Mouse (Mus musculus) G1E (cell line): Measurements from ENCODE around the gene Rsrc1. TPM values are rescaled to one million over a fixed set of nuclear protein-coding genes. Genes with fewer than 3 reads are reported as not detected.
A peak's percentile ranks its signal among the peaks of the same experiment; 100 is the strongest.

Experiments used
- ATAC-seq: 2 replicates; pipeline ENCODE4 v1.8.0; 2016; ENCODE audit warnings: mild to moderate bottlenecking; ENCODE audit not compliant: insufficient number of reproducible peaks, poor library complexity, low FRiP score, severe bottlenecking; ENCODE audit errors: extremely low read depth
- DNase-seq: peaks from one replicate; pipeline ENCODE4 v3.0.0; 2012; ENCODE audit warnings: low spot score
- H3K27me3 ChIP-seq: 2 replicates; pipeline ENCODE4 v1.6.1; 2012; ENCODE audit warnings: mild to moderate bottlenecking, low read length, inconsistent platforms; ENCODE audit not compliant: insufficient read depth
- H3K36me3 ChIP-seq: replicated peaks from 2 replicates; pipeline ENCODE3; 2012; ENCODE audit warnings: mild to moderate bottlenecking, inconsistent platforms
- H3K4me1 ChIP-seq: 2 replicates; pipeline ENCODE4 v1.6.1; 2012; ENCODE audit warnings: low read depth, low read length, inconsistent platforms, mixed read lengths; ENCODE audit not compliant: insufficient read depth
- H3K4me3 ChIP-seq: 2 replicates; pipeline ENCODE4 v1.5.1; 2012; ENCODE audit warnings: low read depth, mild to moderate bottlenecking, inconsistent platforms, low read length, moderate library complexity, mixed read lengths
- H3K9me3 ChIP-seq: replicated peaks from 2 replicates; pipeline ENCODE4 v1.6.1; 2012; ENCODE audit warnings: inconsistent platforms
- CTCF ChIP-seq: IDR thresholded peaks from 2 replicates; pipeline ENCODE4 v1.5.1; 2012; ENCODE audit warnings: low read depth, low read length, inconsistent platforms, mixed read lengths
- GATA1 ChIP-seq: IDR thresholded peaks from 2 replicates; pipeline ENCODE4 v1.6.1; 2012; ENCODE audit warnings: borderline replicate concordance, low read length, inconsistent platforms, mixed read lengths
- GATA2 ChIP-seq: IDR thresholded peaks from 2 replicates; pipeline ENCODE4 v1.6.1; 2012; ENCODE audit warnings: low read depth, low read length, inconsistent platforms, borderline replicate concordance
- POLR2AphosphoS5 ChIP-seq: IDR thresholded peaks from 2 replicates; pipeline ENCODE4 v1.6.1; 2012; ENCODE audit warnings: low read depth, low read length, inconsistent platforms; ENCODE audit not compliant: insufficient replicate concordance
- TAL1 ChIP-seq: conservative IDR thresholded peaks from 2 replicates; pipeline ENCODE4 v1.6.1; 2012; ENCODE audit warnings: low read depth, low read length, inconsistent platforms, mixed read lengths
- polyA plus RNA-seq: library from polyadenylated mRNA; stranded (reverse); fragments of >175 nt; gene quantifications from 2 replicates; pipeline ENCODE4 v1.2.3, GENCODE M21; 2012
- total RNA-seq, 2 experiments: library from RNA; stranded (forward) in 1 of 2; stranded (reverse) in 1 of 2; fragments of 200-1000 nt in 1 of 2; fragments of >200 nt in 1 of 2; fragmentation: Nextera tagmentation in 1 of 2; gene quantifications; 2 replicates each; pipeline ENCODE4 v1.2.3; 2014 to 2017

Rsrc1 gene
- total and polyA plus RNA-seq, 3 experiments, result 21.9 to 63.7 (median 43.0) TPM

GRCm38 (mm10) chr3:66982181-66982911, 1.2 kb downstream of the Rsrc1 start:
- H3K27me3 ChIP-seq, result peaks cover 41% of the 10 kb centered on the region
- no peak for TF ChIP-seq TAL1
- no peak for TF ChIP-seq GATA2
- no peak for TF ChIP-seq GATA1
- TF ChIP-seq CTCF, result no peak
- TF ChIP-seq POLR2AphosphoS5, result no peak
- peaks cover under 1% of the 10 kb centered on the region for H3K36me3 ChIP-seq
- H3K4me3 ChIP-seq, result peak overlapping the region; percentile 75
- ATAC-seq, result peak; percentile 19; the same call in 1 of the 2 replicates
- H3K4me1 ChIP-seq, result peaks cover 24% of the 10 kb centered on the region
- DNase-seq, result peak; percentile 11
- H3K9me3 ChIP-seq, result peaks cover 6% of the 10 kb centered on the region

GRCm38 (mm10) chr3:66983481-66983880, 2.3 kb downstream of the Rsrc1 start:
- Histone ChIP-seq H3K36me3 (peaks cover 3% of the 10 kb centered on the region), H3K27me3 (peaks cover 30% of the 10 kb centered on the region), H3K9me3 (peaks cover 6% of the 10 kb centered on the region), H3K4me1 (peaks cover 24% of the 10 kb centered on the region), H3K4me3 (no peak overlapping the region)
- DNase-seq (no peak), ATAC-seq (no peak)
- TF ChIP-seq GATA1 (no peak), POLR2AphosphoS5 (no peak), GATA2 (no peak), TAL1 (no peak), CTCF (no peak)

DNA sequence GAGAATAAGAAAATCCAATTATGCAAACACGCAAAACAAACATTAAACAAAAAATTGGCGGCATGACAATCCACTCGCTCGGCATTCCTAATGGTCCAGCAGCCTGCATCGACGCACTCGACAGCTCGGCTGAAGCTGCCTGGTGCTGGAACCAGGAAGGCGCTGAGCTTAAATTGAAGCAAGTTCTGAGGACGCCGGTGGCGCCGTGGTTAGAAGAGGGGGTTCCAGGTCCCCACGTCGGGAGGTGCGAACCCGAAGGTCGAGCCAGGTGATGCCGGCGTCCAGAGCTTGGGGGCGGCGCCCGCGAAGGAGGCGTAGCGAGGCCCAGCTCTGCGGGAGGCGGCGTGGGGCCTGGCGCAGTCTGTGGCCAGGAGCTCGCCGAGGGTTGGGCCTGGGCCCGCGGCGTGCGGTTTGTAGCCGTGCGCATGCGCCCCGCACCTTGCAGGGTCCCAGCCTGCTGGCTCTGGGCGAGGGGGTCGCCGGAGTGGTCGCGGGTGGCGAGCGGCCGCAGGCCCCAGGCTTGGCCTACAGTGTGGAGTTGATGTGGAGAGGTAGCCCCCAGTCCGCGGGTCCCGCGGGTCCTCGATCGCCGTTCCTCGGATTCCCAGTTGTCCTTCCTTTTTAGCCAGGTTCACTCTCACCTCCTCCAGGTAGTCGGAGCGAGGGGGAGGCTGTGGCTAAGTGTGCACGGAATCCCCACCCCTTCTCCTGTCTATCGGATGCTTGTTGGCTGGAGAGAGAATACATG, 4.5 kb downstream of the Rsrc1 start:
- peak; percentile 57 for DNase-seq
- Histone ChIP-seq H3K27me3 (peaks cover 11% of the 10 kb centered on the region), H3K4me3 (peak overlapping the region; percentile 94), H3K36me3 (peaks cover 6% of the 10 kb centered on the region), H3K4me1 (peaks cover 20% of the 10 kb centered on the region), H3K9me3 (no peaks in the 10 kb centered on the region)
- ATAC-seq, result peak; percentile 63
- no peak for TF ChIP-seq TAL1
- TF ChIP-seq CTCF, result no peak
- TF ChIP-seq POLR2AphosphoS5, result no peak
- no peak for TF ChIP-seq GATA2
- TF ChIP-seq GATA1, result no peak

DNA sequence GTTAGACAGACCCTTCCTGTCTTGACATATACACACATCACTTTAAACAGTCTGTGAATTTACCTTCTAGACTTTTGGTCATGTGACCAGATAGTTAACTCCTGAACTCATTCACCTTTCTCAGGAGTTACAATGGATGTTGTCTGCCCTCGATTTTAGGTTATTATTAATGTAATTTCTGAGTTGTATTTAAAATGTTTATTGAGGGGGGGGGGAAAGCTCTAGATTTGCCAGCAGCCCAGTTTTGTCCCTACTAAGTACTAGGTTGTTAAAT, 5.0 kb downstream of the Rsrc1 start:
- no peaks in the 10 kb centered on the region for H3K9me3 ChIP-seq
- peaks cover 15% of the 10 kb centered on the region for H3K4me1 ChIP-seq
- no peak for DNase-seq
- H3K27me3 ChIP-seq, result peaks cover 6% of the 10 kb centered on the region; the same call in 1 of the 2 replicates
- TF ChIP-seq POLR2AphosphoS5 (no peak), CTCF (no peak), TAL1 (no peak), GATA1 (no peak), GATA2 (no peak)
- peak overlapping the region; percentile 94 for H3K4me3 ChIP-seq
- ATAC-seq, result no peak
- peaks cover 8% of the 10 kb centered on the region for H3K36me3 ChIP-seq

GRCm38 (mm10) chr3:66996820-66997219, 15.6 kb downstream of the Rsrc1 start:
- no peak for DNase-seq
- no peaks in the 10 kb centered on the region for H3K27me3 ChIP-seq

GRCm38 (mm10) chr3:67036387-67037062, 55.3 kb downstream of the Rsrc1 start:
- Histone ChIP-seq H3K36me3 (peaks cover 22% of the 10 kb centered on the region), H3K4me1 (no peaks in the 10 kb centered on the region), H3K9me3 (no peaks in the 10 kb centered on the region), H3K27me3 (no peaks in the 10 kb centered on the region), H3K4me3 (no peak overlapping the region)
- no peak for DNase-seq
- no peak for ATAC-seq
- no peak for TF ChIP-seq POLR2AphosphoS5
- TF ChIP-seq GATA2, result no peak
- no peak for TF ChIP-seq GATA1
- no peak for TF ChIP-seq CTCF
- no peak for TF ChIP-seq TAL1

More at GRCm38 (mm10) chr3:66996820-66997219, 15.6 kb downstream of the Rsrc1 start:
- no peak overlapping the region for H3K4me3 ChIP-seq
- peak; percentile 45; the same call in 1 of the 2 replicates for ATAC-seq
- H3K4me1 ChIP-seq, result peaks cover 12% of the 10 kb centered on the region
- H3K36me3 ChIP-seq, result peaks cover 43% of the 10 kb centered on the region
- TF ChIP-seq TAL1 (no peak), GATA1 (no peak), GATA2 (no peak), POLR2AphosphoS5 (no peak), CTCF (no peak)
- no peaks in the 10 kb centered on the region for H3K9me3 ChIP-seq
